Mouse (Mus musculus) lung, adult 2 months (tissue): ENCODE measurements at regions not wholly inside any gene's neighbourhood (a gene's known extent, or its start where the extent isn't known, plus 50 kb on each side); places are given as distances from the start of the nearest gene placed in this dataset.

Experiments
- CTCF ChIP-seq: fragments of 200-500 bp; IDR thresholded peaks from 2 replicates; pipeline ENCODE4 v1.5.1; 2011; ENCODE audit warnings: mild to moderate bottlenecking, low read length, control low read depth; ENCODE audit not compliant: insufficient read depth
- POLR2A ChIP-seq: fragments of 200-500 bp; IDR thresholded peaks from 2 replicates; pipeline ENCODE4 v1.6.1; 2011; ENCODE audit warnings: low read depth, mild to moderate bottlenecking, control low read depth, low read length, borderline replicate concordance; ENCODE audit errors: extremely low read depth

- TF ChIP-seq POLR2A (no peak), CTCF (no peak)
Measured at GRCm38 (mm10) chr15:24778234-24778633, 635.3 kb downstream of the Basp1 start.
